Mouse (Mus musculus) brain, embryonic 14.5 days (tissue): ENCODE data around the gene Rtbdn. TPM values are rescaled to one million over a fixed set of nuclear protein-coding genes. Genes with fewer than 3 reads are reported as not detected.
A peak's percentile ranks its signal among the peaks of the same experiment; 100 is the strongest.

Experiments
- DNase-seq: peaks from one replicate; pipeline ENCODE4 v3.0.0-alpha.2; 2011; ENCODE audit warnings: low read depth
- CTCF ChIP-seq: fragments of 200-500 bp; IDR thresholded peaks from 2 replicates; pipeline ENCODE4 v1.5.1; 2012; ENCODE audit warnings: inconsistent platforms, mild to moderate bottlenecking, moderate library complexity, borderline replicate concordance; ENCODE audit not compliant: insufficient read depth, insufficient read length; ENCODE audit errors: extremely low read depth
- POLR2A ChIP-seq: fragments of 200-500 bp; IDR thresholded peaks from 2 replicates; pipeline ENCODE4 v1.6.1; 2012; ENCODE audit warnings: mild to moderate bottlenecking, inconsistent platforms, borderline replicate concordance; ENCODE audit not compliant: poor library complexity, insufficient read depth, insufficient read length, severe bottlenecking; ENCODE audit errors: extremely low read depth
- polyA plus RNA-seq: library from polyadenylated mRNA; depleted of rRNA; stranded (reverse); fragments of >200 nt; gene quantifications from 2 replicates; pipeline ENCODE4 v1.2.3, GENCODE M21; 2012

The Rtbdn gene
- polyA plus RNA-seq, 1 experiment = 7.6 TPM

DNA sequence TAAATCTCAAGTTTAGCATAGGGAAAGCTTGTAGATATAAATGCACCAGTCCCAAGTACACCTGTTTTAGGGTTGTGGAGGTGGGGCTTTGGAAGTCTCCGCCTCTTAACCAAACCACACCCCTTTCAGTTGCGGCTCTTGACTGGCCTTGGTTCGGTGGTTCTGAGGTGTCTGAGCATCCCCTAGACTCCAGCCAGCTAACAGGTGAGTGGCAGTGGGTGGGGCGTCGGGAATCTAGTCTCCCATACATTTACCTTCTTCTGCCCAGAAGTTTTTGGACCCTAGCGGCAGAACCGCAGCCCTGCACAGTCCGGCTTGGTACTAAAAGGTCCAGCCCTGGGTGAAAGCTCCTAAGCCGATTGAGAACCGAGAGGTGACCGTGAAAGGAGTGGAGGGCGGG, 3.0 kb downstream of the Rtbdn start:
- no peak for DNase-seq
- TF ChIP-seq CTCF (no peak), POLR2A (no peak)

DNA sequence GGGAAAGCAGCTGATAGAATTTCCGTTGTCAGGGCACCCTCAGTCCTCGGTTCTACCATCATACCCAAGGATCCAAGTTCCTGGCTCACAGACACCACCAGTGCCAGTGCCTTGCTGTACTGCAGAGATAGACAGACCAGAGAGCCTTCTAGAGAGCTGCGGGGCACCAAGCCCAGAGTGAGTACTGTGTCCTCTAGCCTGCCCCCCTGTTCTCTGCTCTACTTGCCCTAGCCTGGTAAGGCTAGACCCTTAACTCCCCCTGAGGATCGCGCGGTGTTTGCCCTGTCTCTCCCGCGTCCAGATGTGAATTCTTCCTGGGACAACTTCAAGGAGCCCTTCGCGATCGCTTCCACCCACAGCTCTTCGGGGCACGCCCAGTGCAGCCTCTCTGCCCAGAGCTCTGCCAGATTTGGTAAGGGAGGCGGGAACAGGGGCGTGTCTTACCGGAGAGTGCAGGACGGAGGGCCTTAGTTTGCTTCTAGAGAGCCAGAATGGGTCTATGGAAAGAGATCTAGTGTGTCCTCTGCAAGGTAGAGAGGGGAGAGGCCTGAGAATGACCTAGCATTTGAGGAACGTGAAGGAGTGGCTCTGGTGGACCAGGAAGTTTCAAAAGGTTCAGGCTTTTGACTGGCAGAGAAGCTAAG, 5.9 kb downstream of the Rtbdn start:
- DNase-seq = no peak
- TF ChIP-seq POLR2A (no peak), CTCF (no peak)

DNA sequence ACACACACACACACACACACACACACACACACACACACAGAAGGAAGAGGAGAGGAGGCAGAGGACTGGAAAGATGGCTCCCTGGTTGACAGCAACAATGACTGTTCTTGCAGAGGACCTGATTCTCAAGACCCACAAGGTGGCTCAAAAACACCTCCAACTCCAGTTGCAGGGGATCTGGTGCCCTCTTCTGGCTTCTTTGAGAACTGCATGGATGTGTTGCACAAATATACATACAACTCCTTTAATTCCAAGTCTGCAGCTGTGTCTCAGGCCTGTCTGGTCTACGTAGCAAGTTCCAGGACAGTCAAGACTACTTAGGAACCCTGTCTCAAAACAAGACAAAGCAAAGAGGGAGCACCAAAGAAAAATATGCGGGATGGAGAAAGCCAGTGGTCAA, 10.0 kb downstream of the Rtbdn start:
- TF ChIP-seq CTCF (peak; percentile 83), POLR2A (no peak)
- peak; percentile 89 for DNase-seq

DNA sequence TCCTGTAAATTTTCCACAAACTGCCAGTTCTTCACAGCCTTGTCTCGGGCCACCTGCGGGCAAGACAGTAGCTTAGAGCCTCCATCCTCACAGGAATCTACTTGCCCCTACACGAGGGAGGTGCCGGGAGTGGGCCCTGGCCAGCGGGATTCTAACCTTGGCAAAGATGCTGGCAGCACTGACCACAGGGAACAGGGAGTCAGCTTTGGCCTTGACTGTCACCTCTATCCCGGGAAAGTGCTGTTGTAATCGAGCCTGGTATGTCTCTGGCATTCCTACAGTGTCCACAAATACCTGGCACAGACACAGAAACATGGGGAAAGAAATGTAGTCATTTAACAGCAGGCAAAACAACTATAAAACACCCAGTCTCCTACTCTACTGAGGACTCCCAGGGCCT, 13.0 kb downstream of the Rtbdn start:
- DNase-seq = no peak
- TF ChIP-seq CTCF (no peak), POLR2A (no peak)

DNA sequence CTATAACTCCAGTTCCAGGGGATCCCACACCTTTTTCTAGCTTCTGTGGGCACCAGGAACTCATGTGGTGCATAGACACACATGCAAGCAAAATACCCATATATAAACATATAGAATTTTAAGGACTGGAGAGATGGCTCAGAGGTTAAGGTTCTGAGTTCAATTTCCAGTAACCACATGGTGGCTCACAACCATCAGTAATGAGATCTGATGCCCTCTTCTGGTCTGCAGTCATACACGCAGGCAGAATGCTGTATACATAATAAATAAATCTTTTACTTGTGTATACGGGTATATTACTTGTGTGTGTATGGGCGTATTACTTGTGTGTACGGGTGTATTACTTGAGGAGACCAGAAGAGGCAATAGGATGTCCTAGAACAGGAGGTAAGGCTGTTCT, 17.2 kb downstream of the Rtbdn start:
- TF ChIP-seq CTCF = no peak
- no peak for TF ChIP-seq POLR2A

DNA sequence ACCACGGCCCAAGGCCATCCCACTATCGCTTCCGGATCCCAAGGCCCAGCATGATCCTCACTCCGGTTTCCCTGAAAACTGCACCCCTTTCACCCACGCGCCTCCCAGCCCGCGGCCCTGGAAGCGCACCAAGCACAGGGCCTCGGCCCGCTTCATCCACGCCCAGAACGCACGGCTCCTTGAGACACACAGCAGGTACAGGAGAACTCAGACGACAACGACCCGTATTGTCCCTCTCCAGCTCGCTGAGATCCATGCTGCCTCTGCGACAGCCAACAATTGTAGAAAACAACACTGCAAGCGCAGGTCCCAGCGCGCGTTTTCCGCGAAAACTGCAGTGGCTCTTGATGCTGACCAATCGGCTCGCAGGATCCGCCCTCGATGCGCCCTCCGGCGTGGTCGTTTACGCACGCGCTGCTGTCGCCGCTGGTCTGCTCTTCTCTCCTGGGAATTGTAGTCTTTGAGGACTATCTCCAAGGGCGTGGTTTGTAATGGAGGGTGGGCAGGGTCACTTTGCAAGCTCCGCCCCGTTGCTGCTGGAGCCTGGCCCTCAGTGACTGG, 19.0 kb downstream of the Rtbdn start:
- peak; percentile 99 for DNase-seq
- TF ChIP-seq CTCF = no peak
- TF ChIP-seq POLR2A = no peak

More for the DNA sequence above, 17.2 kb downstream of the Rtbdn start:
- DNase-seq = no peak

DNA sequence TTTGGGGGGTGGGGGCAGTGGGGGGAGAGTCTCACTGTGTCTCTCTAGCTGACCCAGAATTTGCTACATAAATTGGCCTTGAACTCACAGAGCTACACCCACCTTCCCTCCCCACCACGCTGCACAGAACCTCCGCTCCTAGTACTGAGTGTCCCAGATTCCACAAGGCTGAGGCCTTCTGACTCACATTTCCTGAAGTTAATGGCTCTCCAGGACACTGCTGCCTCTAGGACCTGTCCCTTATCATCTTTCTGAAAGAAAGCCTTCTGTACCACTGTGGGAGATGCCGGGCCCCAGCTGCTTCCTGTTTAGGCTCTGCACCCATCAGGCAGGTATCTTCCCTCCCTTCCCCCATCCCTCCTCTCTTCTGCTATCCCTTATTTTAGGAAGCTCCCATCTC, 19.8 kb downstream of the Rtbdn start:
- TF ChIP-seq POLR2A (no peak), CTCF (no peak)
- DNase-seq = no peak

DNA sequence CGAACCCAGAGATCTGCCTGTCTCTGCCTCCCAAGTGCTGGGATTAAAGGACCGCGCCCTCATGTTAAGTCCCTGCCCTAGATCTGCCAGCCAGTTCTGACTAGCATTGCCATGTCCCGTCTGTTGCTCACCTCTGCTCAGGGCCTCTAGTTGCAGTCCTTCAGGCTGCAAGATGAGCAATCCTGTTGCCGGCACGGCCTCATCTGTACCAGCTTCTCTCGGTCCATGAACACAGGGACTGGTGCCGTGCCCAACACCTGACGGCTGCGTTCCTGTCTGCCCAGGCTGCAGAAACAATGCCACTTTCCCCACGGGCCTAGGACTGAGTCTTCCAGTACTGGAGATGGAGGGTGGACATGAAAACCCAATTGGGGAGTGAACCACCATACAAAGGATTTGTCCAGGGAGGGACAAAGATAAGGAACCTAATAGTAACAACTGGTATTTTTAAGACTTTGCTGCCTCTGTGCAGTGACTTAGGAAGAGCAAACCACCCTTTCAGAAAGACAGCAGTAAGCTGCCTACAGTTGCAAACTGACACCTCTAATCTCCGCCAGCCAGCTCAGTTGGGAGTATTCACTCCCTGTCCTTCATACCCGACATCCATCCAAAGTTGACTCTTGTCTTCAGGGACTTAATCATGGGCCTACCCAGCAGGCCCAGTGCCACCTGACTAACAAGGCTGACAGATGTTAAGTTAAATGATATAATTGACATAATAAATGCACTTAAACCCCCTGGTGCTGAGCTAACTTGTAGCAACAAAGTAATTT, 20.9 kb downstream of the Rtbdn start:
- TF ChIP-seq POLR2A (no peak), CTCF (no peak)
- no peak for DNase-seq

DNA sequence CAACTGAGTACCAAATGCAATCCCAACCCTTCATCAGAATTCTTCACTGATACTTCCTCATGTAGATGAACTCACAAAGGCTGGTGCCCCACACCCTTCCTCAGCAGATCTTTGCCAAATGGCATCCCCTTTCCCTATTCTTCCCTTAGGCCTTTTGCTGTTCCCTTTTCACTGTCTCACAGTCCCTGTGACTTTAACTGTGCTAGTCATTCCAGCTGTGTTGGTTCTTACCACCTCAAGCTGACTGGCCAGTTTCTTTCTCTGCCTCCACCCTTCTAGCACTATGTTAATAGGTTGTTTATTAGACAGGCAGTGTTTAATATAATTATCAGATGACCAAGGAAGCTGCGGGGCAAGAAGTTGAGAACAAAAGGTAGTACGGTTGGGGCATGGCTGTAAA, 21.9 kb downstream of the Rtbdn start:
- DNase-seq = no peak
- TF ChIP-seq CTCF (no peak), POLR2A (no peak)

DNA sequence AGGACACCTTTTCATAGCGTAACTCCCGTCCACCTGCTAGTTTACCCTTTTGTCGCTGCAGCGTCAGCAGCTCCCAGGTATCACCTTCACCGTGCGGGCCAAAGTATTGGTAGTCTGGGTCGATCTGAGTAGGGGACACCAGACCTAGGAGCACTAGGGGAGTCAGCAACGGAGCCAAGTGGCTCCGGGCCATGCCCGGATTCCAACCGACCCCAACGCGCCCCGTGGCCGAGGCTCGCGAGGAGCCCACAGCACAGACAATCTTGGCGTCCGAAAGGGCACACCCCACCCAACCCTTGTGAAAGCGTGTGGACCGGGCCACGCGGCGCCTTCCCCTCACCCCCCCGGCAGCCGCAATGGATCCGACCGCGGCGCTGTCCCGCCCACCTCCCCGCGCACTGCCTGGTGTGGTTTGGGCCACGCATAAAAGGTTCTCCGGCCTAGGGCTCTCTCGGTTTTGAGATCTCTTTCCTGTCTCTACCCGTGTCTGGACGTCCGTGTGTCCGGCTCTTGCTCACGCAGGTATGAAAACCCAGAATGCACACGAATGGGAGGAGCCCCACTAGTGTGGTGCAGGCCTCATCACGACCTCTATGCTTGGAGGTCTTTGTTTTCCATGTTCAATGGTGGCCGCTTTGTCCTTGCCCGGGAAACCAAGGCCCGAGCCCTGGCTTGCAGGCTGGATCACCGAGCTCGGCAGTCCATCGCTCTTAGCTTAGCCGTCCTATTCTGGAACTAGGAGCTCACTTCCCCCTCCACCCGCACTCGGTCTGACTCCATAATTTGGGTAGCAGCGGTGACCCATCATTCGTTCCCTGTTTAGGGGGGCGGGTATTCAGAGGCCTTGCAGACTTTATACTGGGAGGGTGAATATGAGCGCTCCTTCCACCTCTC, 22.7 kb downstream of the Rtbdn start, which contains the start of the genes Gm49661, Prdx2 and Rnaseh2a:
Gene Gm49661 (minus strand): TSS at position 193 of the 894 bp plus-strand sequence.
Gene Prdx2 (plus strand): TSS at position 347 of the 894 bp plus-strand sequence.
Gene Rnaseh2a (minus strand): TSS at position 527 of the 894 bp plus-strand sequence.
- DNase-seq = peak; percentile 94
- no peak; the same call in 1 of the 2 replicates for TF ChIP-seq POLR2A
- no peak for TF ChIP-seq CTCF

DNA sequence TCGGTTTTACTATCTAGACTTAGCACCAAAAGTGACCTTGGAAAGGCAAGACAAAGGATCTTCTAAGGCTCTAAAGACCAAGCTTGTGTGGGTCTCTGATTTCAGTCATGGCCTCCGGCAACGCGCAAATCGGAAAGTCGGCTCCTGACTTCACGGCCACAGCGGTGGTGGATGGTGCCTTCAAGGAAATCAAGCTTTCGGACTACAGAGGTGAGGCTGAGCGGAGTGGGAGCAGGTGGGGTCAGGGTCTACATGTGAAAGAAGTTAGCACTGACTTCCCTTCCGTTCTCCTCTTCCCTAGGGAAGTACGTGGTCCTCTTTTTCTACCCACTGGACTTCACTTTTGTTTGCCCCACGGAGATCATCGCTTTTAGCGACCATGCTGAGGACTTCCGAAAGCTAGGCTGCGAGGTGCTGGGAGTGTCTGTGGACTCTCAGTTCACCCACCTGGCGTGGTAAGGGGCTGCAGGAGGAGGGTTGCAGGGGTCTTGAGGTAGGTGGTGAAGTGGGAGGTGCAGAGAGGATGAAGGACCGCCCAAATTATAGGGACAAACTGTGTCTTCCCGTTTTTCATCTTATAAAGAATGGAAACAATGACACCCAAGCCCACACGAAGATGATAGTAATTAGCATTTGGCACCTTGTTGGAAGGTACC, 23.5 kb downstream of the Rtbdn start:
- DNase-seq = no peak
- no peak for TF ChIP-seq POLR2A
- TF ChIP-seq CTCF = no peak

DNA sequence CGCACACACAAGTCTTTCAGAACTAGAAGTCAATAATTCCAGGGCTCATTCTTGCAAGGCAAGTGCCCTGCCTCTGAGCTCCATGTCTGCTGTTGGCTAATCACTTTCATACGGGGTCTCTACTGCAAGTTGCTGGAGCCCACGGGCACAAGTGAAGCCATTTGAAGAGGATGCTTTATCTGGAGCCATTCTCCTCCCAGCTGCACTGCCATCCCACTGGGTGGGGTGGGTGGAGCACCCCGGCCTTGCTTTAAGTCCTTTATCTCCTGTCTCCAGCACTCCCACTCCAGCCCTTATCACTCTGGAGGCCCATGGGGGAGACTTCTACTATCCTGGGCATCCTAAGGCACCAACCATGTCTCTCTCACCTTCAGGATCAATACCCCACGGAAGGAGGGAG, 24.1 kb downstream of the Rtbdn start:
- no peak for DNase-seq
- TF ChIP-seq POLR2A = no peak
- TF ChIP-seq CTCF = no peak
